Mouse (Mus musculus) liver, embryonic 16.5 days (tissue): Measurements from ENCODE around the gene Ppp1r12a. TPM values are rescaled to one million over a fixed set of nuclear protein-coding genes. Genes with fewer than 3 reads are reported as not detected.

Experiments used
- ATAC-seq: fragments of 200-750 bp; cut with Nextera tagmentation; 2 replicates; pipeline ENCODE4 v1.8.0; 2017; ENCODE audit warnings: low read depth, mild to moderate bottlenecking, moderate number of reproducible peaks, moderate library complexity
- H3K27ac ChIP-seq: fragments of 300-500 bp; sonication (generic); 2 replicates; pipeline ENCODE4 v1.5.1; 2014; ENCODE audit warnings: mild to moderate bottlenecking, low read length
- H3K27me3 ChIP-seq: fragments of 300-500 bp; sonication (generic); 2 replicates; pipeline ENCODE4 v1.6.1; 2014; ENCODE audit warnings: low read depth, low read length, mixed read lengths; ENCODE audit not compliant: control insufficient read depth, insufficient read depth
- H3K36me3 ChIP-seq: fragments of 300-500 bp; sonication (generic); 2 replicates; pipeline ENCODE4 v1.6.1; 2014; ENCODE audit warnings: mild to moderate bottlenecking; ENCODE audit not compliant: control insufficient read depth, insufficient read depth
- H3K4me1 ChIP-seq: fragments of 300-500 bp; sonication (generic); 2 replicates; pipeline ENCODE4 v1.6.1; 2014; ENCODE audit warnings: low read depth, low read length, mixed read lengths; ENCODE audit not compliant: control insufficient read depth
- H3K4me2 ChIP-seq: fragments of 300-500 bp; sonication (generic); 2 replicates; pipeline ENCODE4 v1.6.1; 2014; ENCODE audit warnings: low read depth, low read length, mixed read lengths
- H3K4me3 ChIP-seq: fragments of 300-500 bp; sonication (generic); 2 replicates; pipeline ENCODE4 v1.5.1; 2014; ENCODE audit warnings: low read depth, mild to moderate bottlenecking, low read length
- H3K9ac ChIP-seq: fragments of 300-500 bp; sonication (generic); 2 replicates; pipeline ENCODE4 v1.6.1; 2014; ENCODE audit warnings: low read depth, low read length
- H3K9me3 ChIP-seq: fragments of 300-500 bp; sonication (generic); replicated peaks from 2 replicates; pipeline ENCODE4 v1.6.1; 2016; ENCODE audit warnings: low read length; ENCODE audit not compliant: control insufficient read depth
- whole genome bisulfite sequencing: fragments of 180-500 bp; shearing (Covaris S2); extraction: QIAGEN DNeasy Blood & Tissue Kit; methylation state at CpG from one replicate; pipeline ENCODE4 v1.1.7; 2014; ENCODE audit not compliant: insufficient replicate concordance; 5-methylcytosine and 5-hydroxymethylcytosine counted together
- polyA plus RNA-seq: library from polyadenylated mRNA; unstranded; fragments of >200 nt; fragmentation: Nextera tagmentation; extraction: Ambion mirVana; gene quantifications from 2 replicates; pipeline ENCODE4 v1.2.1, GENCODE M21; 2015

Ppp1r12a gene
- polyA plus RNA-seq, 1 experiment from 2014 or later: 29.7 TPM

DNA sequence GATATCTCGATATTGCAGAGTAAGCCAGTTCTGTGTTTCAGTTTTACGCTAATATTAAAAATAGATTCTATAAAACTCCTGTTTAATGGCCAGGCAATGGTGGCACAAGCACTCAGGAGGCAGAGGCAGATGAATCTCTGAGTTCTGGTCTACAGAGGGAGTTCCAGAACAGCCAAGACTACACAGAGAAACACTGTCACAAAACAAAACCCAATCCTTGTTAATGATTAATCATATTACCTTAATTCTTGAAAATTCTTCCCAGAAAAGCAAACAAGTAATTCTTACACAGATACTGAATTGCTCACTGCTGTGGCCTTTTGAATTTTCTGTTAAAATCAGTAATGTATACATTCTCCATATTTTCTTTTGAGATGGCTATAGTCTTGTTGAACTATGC is 37.0 kb downstream of the Ppp1r12a start:
- Histone ChIP-seq H3K9ac (no peak overlapping the region), H3K4me1 (no peaks in the 10 kb centered on the region), H3K27ac (no peak overlapping the region), H3K4me3 (no peak overlapping the region), H3K4me2 (no peak overlapping the region), H3K36me3 (peaks cover 2% of the 10 kb centered on the region; the same call in 1 of the 2 replicates), H3K9me3 (no peaks in the 10 kb centered on the region), H3K27me3 (no peaks in the 10 kb centered on the region)
- WGBS: 63% methylated on average over 2 of the region's 2 CpGs
- no peak for ATAC-seq

DNA sequence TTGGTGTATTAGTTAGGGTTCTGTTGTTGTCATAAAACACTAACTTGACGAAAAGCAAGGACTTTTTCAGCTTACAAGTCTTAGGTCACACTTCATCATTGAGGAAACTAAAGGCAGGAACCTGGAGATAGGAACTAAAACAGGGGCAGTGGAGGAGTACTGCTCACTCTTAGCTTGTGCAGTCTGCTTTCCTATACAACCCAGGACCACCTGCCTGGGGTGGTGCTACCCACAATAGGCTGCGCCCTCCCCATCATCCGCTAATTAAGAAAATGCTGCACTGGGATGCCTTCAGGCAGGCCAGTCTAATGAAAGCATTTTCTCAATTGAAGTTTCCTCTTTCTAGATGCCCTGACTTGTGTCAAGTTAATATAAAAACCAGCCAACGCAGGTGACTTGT is 40.1 kb downstream of the Ppp1r12a start:
- Histone ChIP-seq H3K4me3 (no peak overlapping the region), H3K27ac (no peak overlapping the region), H3K9ac (no peak overlapping the region), H3K9me3 (no peaks in the 10 kb centered on the region), H3K36me3 (peaks cover 2% of the 10 kb centered on the region; the same call in 1 of the 2 replicates), H3K4me2 (no peak overlapping the region), H3K4me1 (no peaks in the 10 kb centered on the region), H3K27me3 (no peaks in the 10 kb centered on the region)
- WGBS: 81% methylated on average over 4 of the region's 4 CpGs
- no peak for ATAC-seq

DNA sequence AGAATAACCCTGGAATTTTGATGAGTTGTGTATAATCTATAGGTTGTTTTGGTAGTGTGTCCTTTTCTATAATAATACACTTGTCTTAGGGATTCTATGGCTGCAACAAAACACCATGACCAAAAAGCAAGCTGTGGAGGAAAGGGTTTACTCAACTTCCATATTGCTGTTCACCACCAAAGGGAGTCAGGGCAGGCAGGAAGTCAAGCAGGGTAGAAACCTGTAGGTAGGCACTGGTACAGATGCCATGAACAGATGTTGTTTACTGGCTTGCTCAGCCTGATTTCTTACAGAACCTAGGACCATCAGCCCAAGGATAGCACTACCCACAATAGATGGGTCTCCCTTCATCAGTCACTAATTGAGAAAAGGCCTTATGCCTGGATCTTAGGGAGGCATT is 41.4 kb downstream of the Ppp1r12a start:
- ATAC-seq: no peak
- Histone ChIP-seq H3K9me3 (no peaks in the 10 kb centered on the region), H3K27ac (no peak overlapping the region)

DNA sequence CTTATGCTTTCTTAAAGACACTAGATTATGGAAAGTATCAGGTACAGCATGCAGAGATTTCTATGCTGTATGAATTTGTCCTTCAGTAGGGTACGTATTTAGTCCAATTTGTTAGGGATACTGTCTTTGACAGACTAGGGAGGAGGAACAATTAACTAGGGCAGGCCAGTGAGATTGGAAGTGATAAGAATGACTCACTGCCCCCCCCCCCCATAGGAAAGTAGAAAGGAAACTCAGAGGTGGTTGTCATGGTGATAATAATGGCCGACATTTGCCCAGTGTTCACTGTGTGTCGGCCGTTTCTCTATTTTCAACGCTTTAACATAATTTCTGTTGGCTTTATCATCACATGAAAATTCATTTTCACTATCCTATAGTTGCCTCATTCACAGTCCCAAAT is 47.4 kb downstream of the Ppp1r12a start:
- Histone ChIP-seq H3K4me2 (no peak overlapping the region), H3K36me3 (no peaks in the 10 kb centered on the region; the same call in 1 of the 2 replicates)

More for the DNA sequence above, 41.4 kb downstream of the Ppp1r12a start:
- H3K9ac ChIP-seq: no peak overlapping the region
- H3K27me3 ChIP-seq: no peaks in the 10 kb centered on the region
- no peaks in the 10 kb centered on the region for H3K4me1 ChIP-seq
- peaks cover 2% of the 10 kb centered on the region for H3K36me3 ChIP-seq
- no peak overlapping the region for H3K4me3 ChIP-seq
- no peak overlapping the region for H3K4me2 ChIP-seq

DNA sequence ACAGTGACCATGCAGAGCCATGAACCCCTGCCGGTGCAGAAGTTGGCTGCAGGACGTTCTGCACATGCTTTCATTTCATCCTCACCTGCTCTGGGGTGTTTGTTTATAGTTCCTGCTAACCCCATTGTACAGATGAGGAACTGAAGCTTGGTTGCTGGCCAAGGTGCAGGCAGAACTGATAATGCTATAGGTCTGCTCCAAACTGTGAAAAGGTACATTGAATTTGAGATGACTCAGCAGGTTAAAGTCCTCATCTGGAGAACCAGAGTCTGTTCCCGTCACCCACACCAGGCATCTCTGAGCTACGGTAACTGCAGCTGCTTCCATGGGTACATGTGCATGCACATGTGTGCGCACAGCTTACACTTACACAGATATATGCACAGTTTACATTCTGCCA is 62.4 kb downstream of the Ppp1r12a start:
- Histone ChIP-seq H3K4me2 (no peak overlapping the region), H3K27me3 (no peaks in the 10 kb centered on the region), H3K27ac (no peak overlapping the region), H3K9me3 (no peaks in the 10 kb centered on the region), H3K4me1 (no peaks in the 10 kb centered on the region), H3K4me3 (no peak overlapping the region), H3K36me3 (0 out of 2 replicates have a peak, but pooled peaks cover 2% of the 10 kb centered on the region), H3K9ac (no peak overlapping the region)
- WGBS: 83% methylated on average over 5 of the region's 5 CpGs
- ATAC-seq: no peak

More for the DNA sequence above, 47.4 kb downstream of the Ppp1r12a start:
- H3K9ac ChIP-seq: no peak overlapping the region
- H3K9me3 ChIP-seq: no peaks in the 10 kb centered on the region
- H3K27ac ChIP-seq: no peak overlapping the region
- no peaks in the 10 kb centered on the region for H3K4me1 ChIP-seq
- no peaks in the 10 kb centered on the region for H3K27me3 ChIP-seq
- H3K4me3 ChIP-seq: no peak overlapping the region
- 88% methylated on average over 5 of the region's 5 CpGs for WGBS
- no peak for ATAC-seq

DNA sequence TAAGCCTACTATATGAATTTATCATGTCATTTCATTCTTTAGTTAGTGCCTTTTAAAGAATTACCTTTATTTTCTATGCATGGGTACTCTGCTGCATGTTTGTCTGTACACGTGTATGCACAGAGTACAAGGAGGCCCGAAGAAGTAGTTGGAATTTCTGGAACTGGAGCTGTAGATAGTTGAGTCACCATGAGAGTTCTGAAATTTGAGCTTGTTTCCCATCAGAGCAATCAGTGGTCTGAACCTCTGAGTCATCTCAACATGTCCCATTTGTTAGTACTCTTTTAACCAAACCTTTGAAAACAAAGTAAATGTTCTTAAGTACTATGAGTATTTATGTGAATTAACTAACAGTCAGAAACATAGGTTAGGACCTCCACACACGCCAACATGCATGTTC is 75.1 kb downstream of the Ppp1r12a start:
- H3K27me3 ChIP-seq: no peaks in the 10 kb centered on the region
- ATAC-seq: no peak
- 84% methylated on average over 3 of the region's 3 CpGs for WGBS

DNA sequence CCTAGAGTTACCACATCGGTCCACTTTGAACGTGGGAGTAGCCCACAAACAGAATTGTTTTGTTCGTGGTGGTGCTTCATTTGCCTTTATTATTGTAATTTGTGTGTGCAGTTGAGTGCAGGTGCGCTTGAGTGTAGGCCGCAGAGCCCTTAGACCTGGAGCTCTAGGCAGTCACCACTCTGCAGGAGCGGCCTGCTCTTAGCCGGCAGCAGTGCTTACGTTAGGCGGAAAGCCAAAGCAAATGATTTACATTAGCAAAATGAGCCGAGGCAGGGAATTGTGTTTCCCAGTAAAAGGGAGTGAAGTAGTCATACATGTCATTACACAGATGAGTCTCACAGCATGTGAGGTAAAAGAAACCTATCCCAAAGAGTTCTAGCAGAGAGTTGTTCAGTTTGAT is 77.1 kb downstream of the Ppp1r12a start:
- Histone ChIP-seq H3K9ac (no peak overlapping the region), H3K27me3 (no peaks in the 10 kb centered on the region), H3K4me3 (no peak overlapping the region), H3K4me1 (no peaks in the 10 kb centered on the region), H3K4me2 (no peak overlapping the region), H3K36me3 (peaks cover 7% of the 10 kb centered on the region), H3K27ac (no peak overlapping the region), H3K9me3 (no peaks in the 10 kb centered on the region)
- no peak for ATAC-seq
- 88% methylated on average over 10 of the region's 10 CpGs for WGBS

More for the DNA sequence above, 75.1 kb downstream of the Ppp1r12a start:
- H3K36me3 ChIP-seq: peaks cover 6% of the 10 kb centered on the region
- no peak overlapping the region for H3K27ac ChIP-seq
- no peaks in the 10 kb centered on the region for H3K4me1 ChIP-seq
- H3K9ac ChIP-seq: no peak overlapping the region
- no peaks in the 10 kb centered on the region for H3K9me3 ChIP-seq
- no peak overlapping the region for H3K4me2 ChIP-seq
- no peak overlapping the region for H3K4me3 ChIP-seq

DNA sequence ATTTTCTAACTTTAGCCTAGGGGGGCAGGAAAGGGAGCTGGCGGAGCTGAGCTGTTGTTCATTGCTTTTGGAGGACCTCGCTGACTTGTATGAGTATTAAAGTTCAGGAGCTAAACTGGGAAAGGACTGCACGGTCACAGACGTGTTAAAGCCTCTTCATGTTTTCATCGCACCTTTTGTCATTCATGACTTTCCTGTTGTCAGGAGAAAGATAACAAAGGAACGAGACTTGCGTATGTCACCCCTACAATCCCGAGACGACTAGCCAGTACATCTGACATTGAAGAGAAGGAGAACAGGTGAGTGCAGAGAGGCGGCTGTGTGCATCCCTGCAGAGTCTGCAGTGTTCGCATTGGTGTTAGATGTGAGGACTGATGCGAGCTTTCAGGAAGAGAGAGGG is 88.7 kb downstream of the Ppp1r12a start:
- Histone ChIP-seq H3K9ac (no peak overlapping the region), H3K4me3 (no peak overlapping the region), H3K9me3 (no peaks in the 10 kb centered on the region), H3K4me1 (peaks cover 3% of the 10 kb centered on the region; the same call in 1 of the 2 replicates), H3K4me2 (no peak overlapping the region), H3K27ac (no peak overlapping the region), H3K36me3 (peaks cover 17% of the 10 kb centered on the region), H3K27me3 (no peaks in the 10 kb centered on the region)
- ATAC-seq: no peak
- 85% methylated on average over 12 of the region's 12 CpGs for WGBS

DNA sequence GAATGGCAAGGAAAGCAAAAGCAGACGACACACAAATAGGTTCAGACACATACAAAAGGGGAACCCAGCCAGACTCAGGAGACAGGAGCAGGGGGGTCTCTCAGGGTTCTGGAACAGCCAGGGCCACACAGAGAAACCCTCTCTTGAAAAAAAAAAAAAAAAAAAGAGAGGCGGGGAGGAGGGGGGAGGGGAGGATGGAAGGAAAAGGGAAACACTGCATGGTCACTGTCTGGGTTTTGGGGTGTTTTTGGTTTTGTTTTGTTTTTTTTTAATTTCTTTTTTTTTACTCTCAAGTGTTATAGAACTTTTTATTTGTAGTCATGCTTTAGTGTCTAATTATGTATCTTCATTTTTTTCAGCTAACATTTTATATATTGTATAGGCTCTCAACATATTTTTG is 89.2 kb downstream of the Ppp1r12a start:
- ATAC-seq: no peak
- Histone ChIP-seq H3K36me3 (peaks cover 17% of the 10 kb centered on the region), H3K9me3 (no peaks in the 10 kb centered on the region), H3K4me2 (no peak overlapping the region), H3K27me3 (no peaks in the 10 kb centered on the region), H3K4me1 (peaks cover 7% of the 10 kb centered on the region; the same call in 1 of the 2 replicates), H3K4me3 (no peak overlapping the region), H3K9ac (no peak overlapping the region), H3K27ac (no peak overlapping the region)
- 84% methylated on average over 1 of the region's 2 CpGs for WGBS
